ENCODE assay signal across 9 mouse cellular contexts in genomic region chr15:81606634-81607033, GRCm38 (mm10). TPM values are rescaled to one million over a fixed set of nuclear protein-coding genes. Genes with fewer than 3 reads are reported as not detected.
DNase-seq lines count a peak whose midpoint lies in the region; ATAC-seq and TF ChIP-seq lines count a peak whose summit lies in the region.
"Had no signal": no experiment of that assay in that cellular context is flagged by ENCODE, and none has a peak within 500 bp of the region (broad histone marks: within the 10 kb centered on the region; RNA-seq: fewer than 3 reads in every experiment).

No protein-coding gene starts in this region.

- H3K4me3 ChIP-seq in C2C12 (ENCODE audit: insufficient read depth, poor library complexity, severe bottlenecking) = no peak overlapping the region
- no peak overlapping the region for H3K4me3 ChIP-seq in lung, postnatal 0 days (ENCODE audit: low read depth, low read length)
- H3K4me3 ChIP-seq: neural tube, embryonic 13.5 days had no signal

- no peak for TF ChIP-seq EP300 in lung, postnatal 0 days (IDR thresholded peaks at IDR 0.05)

- no peak overlapping the region for H3K4me2 ChIP-seq in lung, postnatal 0 days (replicated peaks; ENCODE audit: low read depth, low read length)
- H3K4me2 ChIP-seq: neural tube, embryonic 13.5 days had no signal

- no peak; the same call in 1 of the 2 replicates for ATAC-seq in lung, postnatal 0 days

- no peak overlapping the region for H3ac ChIP-seq in C2C12 (ENCODE audit: control insufficient read depth, insufficient read length, low read depth)

- H3K9ac ChIP-seq in lung, postnatal 0 days (replicated peaks; ENCODE audit: low read depth) = no peak overlapping the region
- H3K9ac ChIP-seq: neural tube, embryonic 13.5 days had no signal

- H3K36me3 ChIP-seq in C2C12 (ENCODE audit: control insufficient read depth, insufficient read depth) = peaks cover 66% of the 10 kb centered on the region
- H3K36me3 ChIP-seq in lung, postnatal 0 days (ENCODE audit: insufficient read depth, low read length) = peaks cover 21% of the 10 kb centered on the region; the same call in 1 of the 2 replicates

- 73% methylated on average over 1 of the region's 1 CpGs for WGBS in lung, postnatal 0 days

- no peak overlapping the region for H3K27ac ChIP-seq in lung, postnatal 0 days (ENCODE audit: low read length)
- H3K27ac ChIP-seq: neural tube, embryonic 13.5 days had no signal

- no peaks in the 10 kb centered on the region for H3K9me3 ChIP-seq in lung, postnatal 0 days (ENCODE audit: low read length)
- H3K9me3 ChIP-seq: neural tube, embryonic 13.5 days had no signal

- H3K27me3 ChIP-seq in C2C12 (ENCODE audit: control insufficient read depth, insufficient read depth, insufficient read length) = no peaks in the 10 kb centered on the region
- no peaks in the 10 kb centered on the region for H3K27me3 ChIP-seq in lung, postnatal 0 days (replicated peaks; ENCODE audit: insufficient read depth, low read length)
- H3K27me3 ChIP-seq: neural tube, embryonic 13.5 days had no signal

- H3K79me2 ChIP-seq in C2C12 (ENCODE audit: control insufficient read depth, insufficient read depth) = peaks cover 80% of the 10 kb centered on the region

- H3K4me1 ChIP-seq in lung, postnatal 0 days (ENCODE audit: insufficient read depth, low read depth, low read length) = no peaks in the 10 kb centered on the region

- peaks cover 56% of the 10 kb centered on the region for H3K79me3 ChIP-seq in C2C12 (ENCODE audit: low read depth)

- DNase-seq in heart, adult 8-10 months (ENCODE audit: low spot score) = peak; percentile 16
- DNase-seq in heart, adult 9 months (ENCODE audit: low spot score in 2 of 2) = no peak
- peak; percentile 37 for DNase-seq in brain, embryonic 14.5 days (ENCODE audit: low read depth)
- peak; percentile 61 for DNase-seq in lung, postnatal 0 days (ENCODE audit: low spot score)
- peak; percentile 36 to 38 for DNase-seq in thymus, postnatal 36 days
- no peak for DNase-seq in urinary bladder, postnatal 25 days (ENCODE audit: low spot score)
- DNase-seq in left cerebral cortex, postnatal 10 days (ENCODE audit: extremely low spot score in 1 of 2, low spot score in 2 of 2) = no peak

- intact Hi-C loops in left cerebral cortex, postnatal 10 days (cut with DNase I) = no loop called here

- TF ChIP-seq CTCF in C2C12 (IDR thresholded peaks at IDR 0.05; ENCODE audit: control insufficient read depth, insufficient read depth, insufficient read length) = peak; percentile 59
- peak; percentile 58; the same call in 1 of the 2 replicates for TF ChIP-seq CTCF in brain, embryonic 14.5 days (IDR thresholded peaks at IDR 0.05; ENCODE audit: borderline replicate concordance, extremely low read depth, insufficient read depth, insufficient read length)
- TF ChIP-seq CTCF in lung, postnatal 0 days (IDR thresholded peaks at IDR 0.05) = peak; percentile 83

- no peak for TF ChIP-seq POLR2A in brain, embryonic 14.5 days (IDR thresholded peaks at IDR 0.05; ENCODE audit: borderline replicate concordance, extremely low read depth, insufficient read depth, insufficient read length, poor library complexity, severe bottlenecking)

TF ChIP-seq in C2C12, 6 proteins besides CTCF, POLR2A, EP300 and RAD21:
- TF ChIP-seq MYOG (IDR thresholded peaks at IDR 0.05; ENCODE audit: control insufficient read depth, extremely low read depth, insufficient read length) (no peak), FOSL1 (IDR thresholded peaks at IDR 0.05; ENCODE audit: insufficient read depth, low read length, poor library complexity, severe bottlenecking) (no peak), MYOD1 (IDR thresholded peaks at IDR 0.05; ENCODE audit: control insufficient read depth, insufficient read length, low read depth) (no peak), CEBPB (IDR thresholded peaks at IDR 0.05; ENCODE audit: low read depth) (no peak), MAX (IDR thresholded peaks at IDR 0.05) (no peak), USF1 (IDR thresholded peaks at IDR 0.05; ENCODE audit: low read depth) (no peak)

RNA-seq across cellular contexts. Expression of gene Ep300, which starts 21.5 kb away (rescaled TPM):
- 10 to 100 TPM; 40.2 to 48.8 (median 46.7) TPM for total RNA-seq in heart, adult 8-10 months (2022)
- 19.2 TPM for polyA plus RNA-seq in C2C12 (2012; fragmentation: generic; extraction: Trizol)
- polyA plus RNA-seq in brain, embryonic 14.5 days (2012; rRNA removed) = 33.5 and 64.0 TPM in 2 replicates
- polyA plus RNA-seq in lung, postnatal 0 days (2015; fragmentation: Nextera tagmentation; extraction: Ambion mirVana) = 8.5 and 10.6 TPM in 2 replicates
- 10 to 100 TPM; 58.3 to 60.3 TPM for total RNA-seq in left cerebral cortex, postnatal 10 days (2021)

RNA-seq across cellular contexts. Expression of gene L3mbtl2, which starts 57.1 kb away (rescaled TPM):
- total RNA-seq in heart, adult 8-10 months (2022) = 10 to 100 TPM; 10.6 to 17.0 (median 12.9) TPM
- 34.8 TPM for polyA plus RNA-seq in C2C12 (2012; fragmentation: generic; extraction: Trizol)
- 24.8 and 25.7 TPM in 2 replicates for polyA plus RNA-seq in brain, embryonic 14.5 days (2012; rRNA removed)
- 9.4 and 9.6 TPM in 2 replicates for polyA plus RNA-seq in lung, postnatal 0 days (2015; fragmentation: Nextera tagmentation; extraction: Ambion mirVana)
- total RNA-seq in left cerebral cortex, postnatal 10 days (2021) = 10 to 100 TPM; 35.9 to 37.1 TPM

Comparison
In these comparisons a context has a peak if more than half of its experiments do, and no peak if none do; other contexts are left out.
1. DNase-seq: peak in heart, adult 8-10 months (single experiment), brain, embryonic 14.5 days (single experiment), lung, postnatal 0 days (single experiment) and thymus, postnatal 36 days (2 of 2); none in heart, adult 9 months (0 of 2), urinary bladder, postnatal 25 days (single experiment) and left cerebral cortex, postnatal 10 days (0 of 2).
2. Peak in every context shown above with its lines, with median percentiles within 50 percentile points of each other: CTCF ChIP-seq.